ENCODE assay signal across 12 mouse cellular contexts in the genomic region with DNA sequence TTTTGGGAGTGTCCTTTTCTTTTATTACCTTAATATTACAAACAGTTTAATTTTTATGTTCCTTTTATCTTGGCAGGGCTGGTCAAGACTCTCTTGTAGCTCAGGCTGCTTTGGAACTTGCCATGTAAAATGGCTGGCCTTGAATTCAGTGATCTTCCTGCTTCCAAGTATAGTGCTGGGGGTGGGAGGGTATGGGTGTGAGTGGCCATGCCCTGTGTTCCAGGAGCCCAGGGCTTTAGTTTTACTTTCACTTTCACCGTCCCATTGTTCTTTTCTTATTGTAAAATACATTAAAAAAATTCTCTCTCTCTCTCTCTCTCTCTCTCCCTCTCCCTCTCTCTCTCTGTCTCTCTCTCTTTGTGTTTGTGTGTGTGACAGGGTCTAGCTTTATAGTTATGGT. TPM values are rescaled to one million over a fixed set of nuclear protein-coding genes. Genes with fewer than 3 reads are reported as not detected.
DNase-seq lines count a peak whose midpoint lies in the region; ATAC-seq lines count a peak whose summit lies in the region.
"Had no signal": no experiment of that assay in that cellular context is flagged by ENCODE, and none has a peak within 500 bp of the region (broad histone marks: within the 10 kb centered on the region; RNA-seq: fewer than 3 reads in every experiment).

No protein-coding gene starts in this region.

- no peaks in the 10 kb centered on the region for H3K9me3 ChIP-seq in megakaryocyte, embryonic 14.5 days
- no peaks in the 10 kb centered on the region for H3K9me3 ChIP-seq in hindbrain, embryonic 13.5 days
- H3K9me3 ChIP-seq: embryonic facial prominence, embryonic 13.5 days had no signal

- ATAC-seq in megakaryocyte, adult 5-6 weeks (ENCODE audit: poor library complexity, severe bottlenecking): no peak
- no peak for ATAC-seq in hindbrain, embryonic 13.5 days (ENCODE audit: low FRiP score)
- ATAC-seq: forebrain, embryonic 16.5 days; midbrain, embryonic 16.5 days had no signal

- H3K27me3 ChIP-seq in megakaryocyte, embryonic 14.5 days (replicated peaks): no peaks in the 10 kb centered on the region
- H3K27me3 ChIP-seq in hindbrain, embryonic 13.5 days: no peaks in the 10 kb centered on the region
- H3K27me3 ChIP-seq: embryonic facial prominence, embryonic 13.5 days had no signal

- peaks cover 55% of the 10 kb centered on the region for H3K36me3 ChIP-seq in megakaryocyte, embryonic 14.5 days (replicated peaks; ENCODE audit: low read length)
- H3K36me3 ChIP-seq in hindbrain, embryonic 13.5 days: peaks cover 8% of the 10 kb centered on the region; the same call in 1 of the 2 replicates

- H3K4me3 ChIP-seq in megakaryocyte, embryonic 14.5 days (replicated peaks): peak overlapping the region; percentile 77
- H3K4me3 ChIP-seq in hindbrain, embryonic 13.5 days: no peak overlapping the region
- H3K4me3 ChIP-seq: embryonic facial prominence, embryonic 13.5 days had no signal

- peaks cover 63% of the 10 kb centered on the region for H3K4me1 ChIP-seq in megakaryocyte, embryonic 14.5 days
- 0 out of 2 replicates have a peak, but pooled peaks cover 4% of the 10 kb centered on the region for H3K4me1 ChIP-seq in hindbrain, embryonic 13.5 days (replicated peaks)
- H3K4me1 ChIP-seq: embryonic facial prominence, embryonic 13.5 days had no signal

- no peak overlapping the region for H3K27ac ChIP-seq in hindbrain, embryonic 13.5 days
- H3K27ac ChIP-seq: embryonic facial prominence, embryonic 13.5 days had no signal

- DNase-seq in adrenal gland, postnatal 14 days: peak; percentile 31
- DNase-seq in adrenal gland, adult 8-10 months: no peak
- peak; percentile 71 for DNase-seq in induced T-regulatory cell, adult 2 months (ENCODE audit: low read depth)
- no peak for DNase-seq in left cerebral cortex, postnatal 4 days
- DNase-seq in cerebellum, postnatal 25 days: no peak
- DNase-seq: kidney, postnatal 10 days had no signal

- H3K4me2 ChIP-seq in hindbrain, embryonic 13.5 days: no peak overlapping the region
- H3K4me2 ChIP-seq: embryonic facial prominence, embryonic 13.5 days had no signal

- intact Hi-C loops in left cerebral cortex, postnatal 4 days (cut with DNase I): no loop called here

- 90% methylated on average over 1 of the region's 1 CpGs for WGBS in hindbrain, embryonic 13.5 days

- H3K9ac ChIP-seq in hindbrain, embryonic 13.5 days: no peak overlapping the region
- H3K9ac ChIP-seq: embryonic facial prominence, embryonic 13.5 days had no signal

RNA-seq across cellular contexts. Expression of gene Rnf115, which starts 37.1 kb away (rescaled TPM):
- total RNA-seq in adrenal gland, postnatal 14 days (2021): 33.5 and 34.2 TPM in 2 replicates
- 10 to 100 TPM; 34.0 to 45.9 (median 39.5) TPM for total RNA-seq in adrenal gland, adult 8-10 months (2022)
- 2.5 and 19.1 TPM in 2 replicates for polyA plus RNA-seq in megakaryocyte, embryonic 14.5 days (2012; ENCODE audit: insufficient read depth, low replicate concordance)
- 136 and 137 TPM in 2 replicates for total RNA-seq in megakaryocyte, adult 5-6 weeks (2015)
- total RNA-seq in megakaryocyte, adult 5-6 weeks (2017): 135 and 150 TPM in 2 replicates
- polyA plus RNA-seq in hindbrain, embryonic 13.5 days (2015; fragmentation: Nextera tagmentation; extraction: Ambion mirVana): 70.3 and 72.4 TPM in 2 replicates
- 10 to 100 TPM; 44.3 to 50.0 TPM for total RNA-seq in left cerebral cortex, postnatal 4 days (2021)

RNA-seq across cellular contexts. Expression of gene Polr3c, which starts 37.1 kb away (rescaled TPM):
- total RNA-seq in adrenal gland, postnatal 14 days (2021): 26.4 and 33.4 TPM in 2 replicates
- 10 to 100 TPM; 30.0 to 33.4 (median 31.1) TPM for total RNA-seq in adrenal gland, adult 8-10 months (2022)
- polyA plus RNA-seq in megakaryocyte, embryonic 14.5 days (2012; ENCODE audit: insufficient read depth, low replicate concordance): 0.70 and 5.0 TPM in 2 replicates
- 39.3 and 44.2 TPM in 2 replicates for total RNA-seq in megakaryocyte, adult 5-6 weeks (2015)
- 18.7 and 28.7 TPM in 2 replicates for total RNA-seq in megakaryocyte, adult 5-6 weeks (2017)
- polyA plus RNA-seq in hindbrain, embryonic 13.5 days (2015; fragmentation: Nextera tagmentation; extraction: Ambion mirVana): 32.5 and 36.4 TPM in 2 replicates
- 10 to 100 TPM; 27.0 to 28.0 TPM for total RNA-seq in left cerebral cortex, postnatal 4 days (2021)

RNA-seq across cellular contexts. Expression of gene Nudt17, which starts 56.2 kb away (rescaled TPM):
- total RNA-seq in adrenal gland, postnatal 14 days (2021): 3.6 and 4.1 TPM in 2 replicates
- total RNA-seq in adrenal gland, adult 8-10 months (2022): 1 to 10 TPM; 1.1 to 2.6 (median 1.6) TPM
- polyA plus RNA-seq in megakaryocyte, embryonic 14.5 days (2012; ENCODE audit: insufficient read depth, low replicate concordance): 0.17 TPM in 1 of 2 replicates, not detected in the other
- 1.7 and 1.9 TPM in 2 replicates for total RNA-seq in megakaryocyte, adult 5-6 weeks (2015)
- total RNA-seq in megakaryocyte, adult 5-6 weeks (2017): 0.73 TPM in 1 of 2 replicates, not detected in the other
- 14.0 and 19.2 TPM in 2 replicates for polyA plus RNA-seq in hindbrain, embryonic 13.5 days (2015; fragmentation: Nextera tagmentation; extraction: Ambion mirVana)
- total RNA-seq in left cerebral cortex, postnatal 4 days (2021): 1 to 10 TPM; 5.3 to 5.4 TPM

Comparison
In these comparisons a context has a peak if more than half of its experiments do, and no peak if none do; other contexts are left out.
1. DNase-seq: peak in adrenal gland, postnatal 14 days (single experiment) and induced T-regulatory cell, adult 2 months (single experiment); none in adrenal gland, adult 8-10 months (single experiment), left cerebral cortex, postnatal 4 days (single experiment) and cerebellum, postnatal 25 days (0 of 2).